Mouse (Mus musculus) brain, embryonic 14.5 days (tissue): Measurements from ENCODE around the gene Cacnb3. TPM values are rescaled to one million over a fixed set of nuclear protein-coding genes. Genes with fewer than 3 reads are reported as not detected.

Experiments used
- DNase-seq: peaks from one replicate; pipeline ENCODE4 v3.0.0-alpha.2; 2011; ENCODE audit warnings: low read depth
- CTCF ChIP-seq: fragments of 200-500 bp; IDR thresholded peaks from 2 replicates; pipeline ENCODE4 v1.5.1; 2012; ENCODE audit warnings: inconsistent platforms, mild to moderate bottlenecking, moderate library complexity, borderline replicate concordance; ENCODE audit not compliant: insufficient read depth, insufficient read length; ENCODE audit errors: extremely low read depth
- POLR2A ChIP-seq: fragments of 200-500 bp; IDR thresholded peaks from 2 replicates; pipeline ENCODE4 v1.6.1; 2012; ENCODE audit warnings: mild to moderate bottlenecking, inconsistent platforms, borderline replicate concordance; ENCODE audit not compliant: poor library complexity, insufficient read depth, insufficient read length, severe bottlenecking; ENCODE audit errors: extremely low read depth
- polyA plus RNA-seq: library from polyadenylated mRNA; depleted of rRNA; stranded (reverse); fragments of >200 nt; gene quantifications from 2 replicates; pipeline ENCODE4 v1.2.3, GENCODE M21; 2012

The Cacnb3 gene
- polyA plus RNA-seq, 1 experiment = 287 TPM

DNA sequence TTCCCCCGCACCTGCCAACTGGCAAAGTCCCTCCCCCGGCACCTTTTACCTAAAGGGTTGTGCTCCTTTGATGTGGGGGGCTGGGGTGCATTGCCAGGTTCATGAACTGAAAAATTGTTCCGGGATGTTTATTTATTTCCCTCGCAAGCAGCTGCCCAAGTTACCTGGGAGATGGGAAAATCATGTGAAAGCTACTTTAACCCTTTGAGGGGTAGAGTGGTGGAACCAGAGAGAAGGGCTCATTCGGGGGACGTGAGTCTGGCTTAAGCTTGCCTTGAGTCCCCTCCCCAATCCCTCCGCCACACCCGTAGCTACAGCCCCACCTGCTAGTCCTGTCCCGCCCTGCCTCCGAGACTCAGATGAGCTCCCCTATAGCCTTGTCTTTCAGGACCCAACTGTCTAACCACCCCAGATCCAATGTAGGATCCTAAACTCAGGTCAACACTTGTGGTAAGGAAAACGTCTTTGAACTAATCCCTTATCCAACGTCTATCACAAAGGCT is 20.5 kb upstream of the Cacnb3 start:
- DNase-seq = peak; percentile 58
- no peak for TF ChIP-seq POLR2A
- no peak for TF ChIP-seq CTCF

DNA sequence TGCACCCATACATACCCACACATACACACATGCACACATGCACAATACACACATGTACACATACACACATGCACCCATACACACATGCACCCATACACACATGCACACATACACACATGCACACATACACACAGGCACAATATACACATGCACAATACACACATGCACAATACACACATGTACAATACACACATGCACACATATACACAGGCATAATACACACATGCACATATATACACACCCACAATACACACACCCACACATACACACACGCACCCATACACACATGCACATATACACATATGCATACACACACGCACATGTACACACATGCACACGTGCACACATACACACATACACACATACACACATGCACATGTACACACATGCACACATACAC is 18.4 kb upstream of the Cacnb3 start:
- TF ChIP-seq CTCF (no peak), POLR2A (no peak)

DNA sequence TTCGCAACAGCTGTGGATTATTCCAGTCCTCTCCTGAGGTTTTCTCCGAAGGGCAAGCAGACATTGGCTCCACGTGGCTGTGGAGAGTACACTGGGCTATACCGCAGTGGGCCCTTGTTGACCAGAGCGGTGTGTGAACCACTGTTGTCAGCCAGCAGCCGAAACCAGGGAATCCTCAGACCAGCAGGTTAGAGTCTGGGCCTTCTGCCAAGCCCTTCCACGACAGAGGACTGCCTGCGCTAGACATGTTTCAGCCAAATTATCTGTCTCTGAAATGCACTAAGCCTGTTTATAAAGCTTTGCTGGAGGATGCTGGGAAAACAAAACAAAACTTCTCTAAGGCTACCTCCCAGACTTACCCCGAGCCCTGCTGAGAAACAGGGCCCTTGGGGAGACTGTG is 16.1 kb upstream of the Cacnb3 start:
- TF ChIP-seq CTCF (no peak), POLR2A (no peak)
- peak; percentile 72 for DNase-seq

More for the DNA sequence above, 18.4 kb upstream of the Cacnb3 start:
- DNase-seq = no peak

DNA sequence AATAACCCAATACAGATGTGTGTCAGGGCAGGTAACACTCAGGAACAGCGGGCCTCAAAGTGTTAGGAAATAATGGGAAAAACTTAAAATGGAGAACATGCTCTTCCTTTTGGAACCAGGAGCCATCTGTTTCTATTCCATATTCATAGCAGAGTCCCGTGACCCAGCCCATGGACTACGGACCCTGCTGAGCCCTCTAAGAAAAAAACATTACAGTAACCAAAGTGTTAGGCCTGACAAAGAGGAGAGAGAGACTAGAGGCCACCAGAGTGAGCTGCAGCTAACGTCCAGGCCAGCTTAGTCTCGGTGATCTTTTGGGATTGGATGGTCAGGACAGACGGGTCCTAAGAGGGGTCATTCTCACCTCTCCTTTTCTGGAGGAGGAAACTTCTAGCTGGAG is 15.7 kb upstream of the Cacnb3 start:
- TF ChIP-seq POLR2A (no peak), CTCF (no peak)
- DNase-seq = no peak

DNA sequence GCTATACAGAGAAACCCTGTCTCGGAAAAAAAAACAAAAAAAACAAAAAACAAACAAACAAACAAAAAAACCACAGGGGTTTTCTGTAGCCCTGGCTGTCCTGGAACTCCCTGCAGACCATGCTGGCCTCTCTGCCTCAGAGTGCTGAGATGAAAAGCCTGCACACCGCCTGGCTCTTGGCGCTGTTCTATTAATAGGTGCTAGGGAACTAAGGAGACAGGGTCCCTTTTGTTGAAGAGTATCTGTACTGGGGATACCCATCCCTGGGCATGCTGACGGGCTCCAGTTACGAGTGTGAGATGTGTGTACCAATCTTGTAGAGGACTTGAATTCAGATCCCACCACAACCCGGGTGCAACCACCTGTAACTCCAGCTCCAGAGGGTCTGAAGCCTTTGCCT is 14.9 kb upstream of the Cacnb3 start:
- DNase-seq = no peak
- TF ChIP-seq CTCF = no peak
- TF ChIP-seq POLR2A = no peak

DNA sequence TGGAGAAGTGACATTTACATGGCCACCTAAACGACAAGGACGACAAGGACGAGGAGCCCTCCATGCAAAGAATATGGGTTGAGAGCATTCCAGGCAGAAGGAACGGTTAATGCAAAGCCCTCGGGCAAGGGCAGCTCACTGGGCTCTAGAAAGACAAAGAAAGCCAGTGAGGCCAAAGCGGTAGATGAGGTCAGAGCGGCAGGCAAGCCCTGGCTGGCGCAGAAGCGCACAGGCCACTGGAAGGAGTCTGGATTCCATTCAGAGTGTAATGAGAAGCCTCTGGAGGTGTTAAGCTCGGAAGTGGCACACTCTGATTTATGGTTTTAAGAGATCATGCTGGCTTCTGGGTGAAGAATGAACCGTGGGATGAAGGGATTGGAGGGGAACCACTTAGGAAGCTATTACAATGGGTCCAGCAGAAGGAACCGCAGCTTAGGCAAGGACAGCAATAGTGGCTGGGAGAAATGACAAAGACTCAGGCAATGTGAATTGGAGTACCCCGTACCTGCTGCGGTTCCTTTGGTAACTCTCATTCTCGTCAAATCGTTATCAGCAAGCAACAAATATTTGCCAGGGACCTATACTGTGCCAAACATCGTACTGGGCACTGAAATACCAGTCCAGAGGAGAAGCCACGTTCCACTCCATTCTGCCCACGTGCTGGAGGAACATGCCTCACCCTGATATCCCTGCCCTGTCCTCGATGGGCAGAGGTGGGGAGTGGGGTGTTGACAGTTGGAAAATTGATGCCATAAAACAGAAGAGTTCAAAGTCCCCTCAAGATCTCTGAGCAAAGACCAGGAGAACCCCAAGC is 14.1 kb upstream of the Cacnb3 start:
- TF ChIP-seq POLR2A = no peak
- no peak for TF ChIP-seq CTCF
- no peak for DNase-seq

DNA sequence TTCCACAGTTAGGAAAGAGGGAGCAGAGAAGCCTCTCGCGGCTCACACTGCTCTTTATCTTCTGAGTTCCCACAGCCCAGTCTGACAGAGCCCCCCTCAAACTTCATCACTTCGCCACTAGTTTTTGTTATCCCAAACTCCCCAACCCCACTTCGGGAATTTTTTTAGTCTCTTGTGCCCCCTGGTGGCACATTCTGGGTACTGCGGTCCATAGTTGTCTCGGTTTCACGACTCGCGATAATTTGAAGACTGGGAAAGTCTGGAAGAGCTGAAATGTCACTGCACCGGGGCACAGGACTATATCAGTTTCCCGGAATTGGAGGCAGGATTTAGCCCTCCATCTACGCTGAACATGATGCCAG is 13.5 kb upstream of the Cacnb3 start:
- peak; percentile 88; the same call in 1 of the 2 replicates for TF ChIP-seq CTCF
- no peak for TF ChIP-seq POLR2A
- DNase-seq = peak; percentile 81

DNA sequence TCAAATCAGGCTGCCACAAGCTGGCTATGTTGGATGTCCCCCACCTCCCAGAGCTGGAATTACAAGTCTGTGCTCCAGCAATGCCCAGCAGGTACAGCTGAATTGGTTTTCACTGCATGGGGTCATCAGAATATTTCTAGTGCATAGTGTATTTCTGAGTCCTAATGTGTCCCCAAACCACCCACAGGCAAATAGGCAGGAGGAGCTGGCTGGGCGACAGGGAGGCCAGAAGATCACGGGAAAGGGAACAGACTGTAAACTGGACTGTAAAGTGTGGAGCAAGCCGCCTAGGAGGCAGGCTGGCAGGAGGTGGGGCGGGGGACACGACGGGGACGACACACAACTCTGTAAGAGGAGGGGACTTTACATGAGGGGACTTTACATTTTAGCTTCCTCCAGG is 8.4 kb upstream of the Cacnb3 start:
- TF ChIP-seq POLR2A (no peak), CTCF (no peak)

DNA sequence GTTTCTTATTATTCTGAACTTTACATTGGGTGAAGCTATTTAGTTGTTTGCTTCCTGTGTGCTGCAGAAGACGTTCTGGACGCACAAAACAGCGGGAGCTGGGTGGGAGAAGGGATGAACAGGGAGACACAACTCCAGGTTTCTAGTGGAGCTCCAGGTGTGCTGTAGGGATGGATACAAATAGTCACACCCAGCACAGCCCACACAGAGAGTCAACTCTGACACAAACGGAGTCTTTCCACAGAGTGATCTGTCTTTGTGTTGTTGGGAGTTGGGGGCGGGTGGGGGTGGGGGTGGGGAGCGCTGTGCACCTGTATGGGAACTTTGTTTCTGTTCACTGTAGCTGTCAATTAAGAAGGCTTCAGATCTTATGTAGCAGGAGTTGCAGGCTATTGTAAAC is 7.9 kb upstream of the Cacnb3 start:
- no peak for DNase-seq
- TF ChIP-seq CTCF (no peak), POLR2A (no peak)

More for the DNA sequence above, 8.4 kb upstream of the Cacnb3 start:
- no peak for DNase-seq

DNA sequence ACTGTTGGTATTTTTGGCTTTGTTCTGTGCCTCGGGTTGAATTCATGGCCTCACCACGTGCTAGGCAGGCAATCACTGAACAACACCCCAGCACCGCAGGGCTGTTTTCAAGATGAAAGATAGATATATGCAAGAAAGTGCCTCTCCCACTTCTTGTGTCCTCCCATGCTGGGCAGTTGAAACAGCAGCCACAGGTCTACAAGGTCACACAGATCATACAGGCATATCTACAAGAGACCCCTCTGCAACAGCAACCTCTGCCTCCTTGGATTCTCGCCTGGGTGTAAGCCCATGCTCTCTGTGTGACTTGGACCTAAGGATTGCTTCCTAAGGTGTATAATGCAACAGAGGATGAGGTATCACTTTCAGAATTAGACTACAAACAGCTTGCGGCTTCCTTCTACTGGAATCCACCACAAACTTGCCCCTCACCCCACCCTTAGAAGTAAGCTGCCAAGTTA is 7.2 kb upstream of the Cacnb3 start:
- DNase-seq = no peak

DNA sequence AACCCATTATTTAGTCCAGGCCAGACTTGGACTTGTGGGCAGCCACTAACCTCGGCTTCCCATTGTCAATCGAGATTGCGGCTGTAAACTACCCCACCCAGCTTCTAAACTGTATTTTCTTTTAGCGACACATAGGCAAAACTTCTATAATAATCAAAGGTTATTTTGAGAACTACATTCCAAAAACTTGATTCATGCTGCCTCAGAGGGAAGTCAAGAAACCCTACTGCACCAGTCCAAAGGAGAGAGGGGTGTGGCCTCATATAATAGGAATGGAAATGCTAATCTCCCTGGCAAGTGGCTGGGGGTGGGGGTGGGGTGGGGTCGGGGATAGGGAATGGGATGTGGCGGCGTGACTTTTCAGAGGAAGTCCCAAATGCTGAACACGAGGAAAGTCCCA is 4.6 kb upstream of the Cacnb3 start:
- no peak for TF ChIP-seq CTCF
- TF ChIP-seq POLR2A = no peak
- DNase-seq = no peak

More for the DNA sequence above, 7.2 kb upstream of the Cacnb3 start:
- TF ChIP-seq POLR2A (no peak), CTCF (no peak)
